Mouse (Mus musculus) spleen, adult 2 months (tissue): ENCODE data around the gene Cacnb2.

ENCODE experiments used
- CTCF ChIP-seq: fragments of 200-500 bp; IDR thresholded peaks from 2 replicates; pipeline ENCODE4 v1.5.1; 2011; ENCODE audit warnings: mild to moderate bottlenecking, inconsistent platforms; ENCODE audit not compliant: insufficient read depth, insufficient read length, insufficient replicate concordance; ENCODE audit errors: extremely low read depth
- POLR2A ChIP-seq: fragments of 200-500 bp; IDR thresholded peaks from 2 replicates; pipeline ENCODE4 v1.6.1; 2011; ENCODE audit warnings: low read depth, low read length, inconsistent platforms

- no peak for TF ChIP-seq CTCF
- TF ChIP-seq POLR2A: no peak
Measured at GRCm38 (mm10) chr2:14818651-14819050, 215.8 kb downstream of the Cacnb2 start.
